In the genomic region with DNA sequence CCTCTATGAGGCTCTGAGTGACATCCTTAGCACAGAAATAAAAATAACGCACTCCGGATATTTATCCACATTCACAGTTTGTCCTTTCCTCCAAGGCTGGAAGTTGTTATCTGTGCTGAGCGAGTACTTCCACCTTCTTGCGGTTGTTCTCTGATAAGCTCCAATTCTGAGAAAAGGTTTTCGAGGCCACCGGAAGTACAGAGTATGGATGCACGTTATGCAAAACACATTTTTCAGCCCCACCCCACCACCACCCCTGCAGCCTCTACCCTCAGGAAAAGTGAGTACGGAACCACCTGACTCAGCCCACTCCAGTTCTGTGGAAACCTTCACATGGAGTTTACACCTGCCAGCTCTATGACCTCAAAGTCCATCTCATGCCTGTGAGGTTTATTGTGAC, we compare ENCODE assay signal across 13 mouse cellular contexts. TPM values are rescaled to one million over a fixed set of nuclear protein-coding genes. Genes with fewer than 3 reads are reported as not detected.
DNase-seq lines count a peak whose midpoint lies in the region; ATAC-seq and TF ChIP-seq lines count a peak whose summit lies in the region.
"Had no signal": no experiment of that assay in that cellular context is flagged by ENCODE, and none has a peak within 500 bp of the region (broad histone marks: within the 10 kb centered on the region; RNA-seq: fewer than 3 reads in every experiment).

No protein-coding gene starts in this region.

- H3K36me3 ChIP-seq in intestine, embryonic 16.5 days (ENCODE audit: control insufficient read depth, insufficient read depth, low read length): no peaks in the 10 kb centered on the region
- no peaks in the 10 kb centered on the region for H3K36me3 ChIP-seq in spleen, adult 2 months (ENCODE audit: control insufficient read depth, insufficient read depth, low read length)
- H3K36me3 ChIP-seq: forebrain, embryonic 12.5 days had no signal

- ATAC-seq in intestine, embryonic 16.5 days: peak; percentile 75

- peaks cover 3% of the 10 kb centered on the region for H3K4me1 ChIP-seq in bone marrow, adult 2 months (ENCODE audit: control insufficient read depth, insufficient read depth, low read length)
- H3K4me1 ChIP-seq in intestine, embryonic 16.5 days (ENCODE audit: control insufficient read depth, insufficient read depth, low read length): peaks cover 6% of the 10 kb centered on the region; the same call in 1 of the 2 replicates
- peaks cover 18% of the 10 kb centered on the region; the same call in 1 of the 2 replicates for H3K4me1 ChIP-seq in spleen, adult 2 months (ENCODE audit: control insufficient read depth, insufficient read depth, insufficient read length)

- H3K9ac ChIP-seq in intestine, embryonic 16.5 days (ENCODE audit: low read depth, low read length): no peak overlapping the region
- H3K9ac ChIP-seq: forebrain, embryonic 12.5 days had no signal

- 9% methylated on average over 8 of the region's 8 CpGs for WGBS in bone marrow, adult 2 months
- WGBS in intestine, embryonic 16.5 days: 68% methylated on average over 8 of the region's 8 CpGs
- 21% methylated on average over 8 of the region's 8 CpGs for WGBS in spleen, adult 2 months

- no peak for TF ChIP-seq POLR2A in bone marrow, adult 2 months (IDR thresholded peaks at IDR 0.05; ENCODE audit: borderline replicate concordance, control insufficient read depth, low read depth, low read length)
- TF ChIP-seq POLR2A in spleen, adult 2 months (IDR thresholded peaks at IDR 0.05; ENCODE audit: low read depth, low read length): no peak

- peak; percentile 52 for DNase-seq in CD4-positive, CD25-positive, alpha-beta regulatory T cell, adult 2 months (ENCODE audit: low read depth, low spot score)
- DNase-seq in spleen, adult 2 months (ENCODE audit: low read depth in 1 of 2, low spot score in 2 of 2): peak; percentile 34 to 55
- no peak for DNase-seq in cerebellum, adult 9-11 months
- DNase-seq in adrenal gland, postnatal 10 days: no peak
- no peak for DNase-seq in right cerebral cortex, postnatal 36 days (ENCODE audit: low spot score in 2 of 2)
- DNase-seq in layer of hippocampus, adult 9-10 months (ENCODE audit: low spot score): no peak
- DNase-seq: adrenal gland, postnatal 36 days; gastrocnemius, postnatal 36 days; heart, postnatal 4 days had no signal

- no peaks in the 10 kb centered on the region for H3K9me3 ChIP-seq in intestine, embryonic 16.5 days (ENCODE audit: control insufficient read depth, low read length)
- H3K9me3 ChIP-seq: forebrain, embryonic 12.5 days had no signal

- no peak overlapping the region for H3K4me3 ChIP-seq in bone marrow, adult 2 months (replicated peaks; ENCODE audit: control insufficient read depth, low read depth, low read length)
- H3K4me3 ChIP-seq in intestine, embryonic 16.5 days (ENCODE audit: low read length): no peak overlapping the region
- no peak overlapping the region for H3K4me3 ChIP-seq in spleen, adult 2 months (ENCODE audit: extremely low read depth, insufficient read depth, insufficient read length)
- H3K4me3 ChIP-seq: forebrain, embryonic 12.5 days had no signal

- H3K4me2 ChIP-seq in intestine, embryonic 16.5 days (ENCODE audit: low read depth, low read length): no peak overlapping the region
- H3K4me2 ChIP-seq: forebrain, embryonic 12.5 days had no signal

- no peak for TF ChIP-seq CTCF in bone marrow, adult 2 months (IDR thresholded peaks at IDR 0.05; ENCODE audit: control insufficient read depth, insufficient read depth, low read length)
- TF ChIP-seq CTCF in spleen, adult 2 months (IDR thresholded peaks at IDR 0.05; ENCODE audit: extremely low read depth, insufficient read depth, insufficient read length, insufficient replicate concordance): no peak

- no peaks in the 10 kb centered on the region for H3K27me3 ChIP-seq in intestine, embryonic 16.5 days (replicated peaks; ENCODE audit: control insufficient read depth, insufficient read depth, low read length)
- no peaks in the 10 kb centered on the region for H3K27me3 ChIP-seq in spleen, adult 2 months (ENCODE audit: control insufficient read depth, insufficient read depth, low read length)
- H3K27me3 ChIP-seq: forebrain, embryonic 12.5 days had no signal

- H3K27ac ChIP-seq in bone marrow, adult 2 months (ENCODE audit: control insufficient read depth, insufficient read depth, low read depth, low read length, poor library complexity): peak overlapping the region; percentile 29; the same call in 1 of the 2 replicates
- H3K27ac ChIP-seq in intestine, embryonic 16.5 days (ENCODE audit: low read length): no peak overlapping the region
- H3K27ac ChIP-seq in spleen, adult 2 months (ENCODE audit: insufficient read depth, low read length): peak overlapping the region; percentile 68
- H3K27ac ChIP-seq: forebrain, embryonic 12.5 days; kidney, postnatal 0 days had no signal

RNA-seq across cellular contexts. Expression of gene Idh2, which starts 30.9 kb away (rescaled TPM):
- polyA plus RNA-seq in bone marrow, adult 2 months (2011; ENCODE audit: insufficient read depth, insufficient read length, low replicate concordance, missing spikeins): 20.9 and 43.5 TPM in 2 replicates
- 540 and 585 TPM in 2 replicates for polyA plus RNA-seq in intestine, embryonic 16.5 days (2015; fragmentation: Nextera tagmentation; extraction: Ambion mirVana)
- polyA plus RNA-seq in spleen, adult 2 months (2012; rRNA removed): 52.6 and 54.0 TPM in 2 replicates
- total RNA-seq in adrenal gland, postnatal 10 days (2021): 100 to 1,000 TPM; 386 to 496 TPM

RNA-seq across cellular contexts. Expression of gene Sema4b, which starts 40.6 kb away (rescaled TPM):
- 33.7 and 51.6 TPM in 2 replicates for polyA plus RNA-seq in bone marrow, adult 2 months (2011; ENCODE audit: insufficient read depth, insufficient read length, low replicate concordance, missing spikeins)
- 14.9 and 16.3 TPM in 2 replicates for polyA plus RNA-seq in intestine, embryonic 16.5 days (2015; fragmentation: Nextera tagmentation; extraction: Ambion mirVana)
- polyA plus RNA-seq in spleen, adult 2 months (2012; rRNA removed): 69.5 and 81.3 TPM in 2 replicates
- 10 to 100 TPM; 39.0 to 44.3 TPM for total RNA-seq in adrenal gland, postnatal 10 days (2021)

Comparison
In these comparisons a context has a peak if more than half of its experiments do, and no peak if none do; other contexts are left out.
1. DNase-seq: peak in CD4-positive, CD25-positive, alpha-beta regulatory T cell, adult 2 months (single experiment) and spleen, adult 2 months (2 of 2); none in cerebellum, adult 9-11 months (single experiment), adrenal gland, postnatal 10 days (single experiment), right cerebral cortex, postnatal 36 days (0 of 2) and layer of hippocampus, adult 9-10 months (single experiment).